Mouse (Mus musculus): ENCODE measurements at regions not wholly inside any gene's neighbourhood (a gene's known extent, or its start where the extent isn't known, plus 50 kb on each side); places are given as distances from the start of the nearest gene placed in this dataset.

GRCm38 (mm10) chrX:60989028-60989427 is 95.8 kb upstream of the Sox3 start:
- DNase-seq (ENCODE audit: low spot score in 2 of 2): peak in 1 of 2 experiments; percentile 0

Measured in layer of hippocampus, postnatal 14 days (tissue).